Mouse (Mus musculus) megakaryocyte, embryonic 14.5 days (primary cell): ENCODE data around the gene Psme3.

Experiments used
- FLI1 ChIP-seq: IDR thresholded peaks from 2 replicates; pipeline ENCODE4 v1.6.1; 2012; ENCODE audit warnings: low read length, inconsistent platforms, mixed read lengths
- GATA1 ChIP-seq: IDR thresholded peaks from 3 replicates; pipeline ENCODE4 v1.6.1; 2012; ENCODE audit warnings: mixed read lengths, low read length, inconsistent platforms, borderline replicate concordance

GRCm38 (mm10) chr11:101355916-101356315 is 39.9 kb downstream of the Psme3 start:
- TF ChIP-seq GATA1 (no peak), FLI1 (no peak)
